Mouse (Mus musculus) spleen, embryonic (tissue): ENCODE results near the gene Palmd.

Source experiments
- CTCF ChIA-PET: fragments of 350-600 bp; sonication (Branson Sonifier 250); formaldehyde crosslinking; loops from one replicate; lab custom pipeline; 2022; lab: Charles Lee

The Palmd gene

DNA sequence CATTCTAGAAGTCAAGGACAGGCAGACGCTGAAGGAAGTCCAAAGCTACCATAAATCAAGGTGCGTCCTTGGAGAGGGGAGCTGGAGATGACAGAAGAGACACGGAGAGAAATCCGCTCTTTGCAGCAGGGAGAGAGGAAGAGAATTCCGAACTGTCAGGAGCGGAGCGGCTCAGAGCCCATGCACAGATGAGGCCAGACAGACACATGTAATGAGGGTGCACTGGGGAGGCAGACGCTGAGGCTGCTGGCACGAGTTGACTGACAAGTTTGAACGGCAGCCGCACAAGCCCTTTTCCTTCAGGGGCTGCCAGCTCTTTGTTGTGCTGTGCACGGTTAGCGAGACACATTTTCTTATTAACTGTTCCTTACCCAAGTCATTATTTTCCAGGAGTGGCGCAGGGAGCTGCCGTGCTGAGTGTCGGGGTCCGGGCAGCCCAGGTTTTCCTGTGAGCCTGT, at the start of gene Palmd:
Gene Palmd (minus strand): TSS at position 448 of the 458 bp plus-strand sequence.
- CTCF ChIA-PET = no interaction called here

DNA sequence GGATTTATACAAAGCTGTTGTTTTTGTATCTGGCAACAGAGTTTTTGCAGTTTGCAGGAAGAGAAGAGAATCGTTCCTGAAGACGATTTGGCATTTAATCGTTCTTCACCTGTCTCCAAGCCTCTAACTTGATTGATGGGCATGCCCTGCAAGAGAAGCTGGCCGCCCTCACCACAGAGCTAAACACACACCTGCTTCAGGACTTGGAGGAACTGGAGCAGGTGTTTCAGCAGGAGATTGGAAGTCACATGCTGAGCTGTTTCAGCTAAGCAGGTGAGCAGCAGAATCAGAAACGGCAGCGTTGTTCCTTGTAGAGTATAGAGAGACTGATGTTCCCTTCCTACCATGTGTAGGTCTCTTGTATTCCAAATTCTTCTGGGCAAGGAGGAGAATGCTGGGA, 41.4 kb upstream of the Palmd start:
- CTCF ChIA-PET = no interaction called here

DNA sequence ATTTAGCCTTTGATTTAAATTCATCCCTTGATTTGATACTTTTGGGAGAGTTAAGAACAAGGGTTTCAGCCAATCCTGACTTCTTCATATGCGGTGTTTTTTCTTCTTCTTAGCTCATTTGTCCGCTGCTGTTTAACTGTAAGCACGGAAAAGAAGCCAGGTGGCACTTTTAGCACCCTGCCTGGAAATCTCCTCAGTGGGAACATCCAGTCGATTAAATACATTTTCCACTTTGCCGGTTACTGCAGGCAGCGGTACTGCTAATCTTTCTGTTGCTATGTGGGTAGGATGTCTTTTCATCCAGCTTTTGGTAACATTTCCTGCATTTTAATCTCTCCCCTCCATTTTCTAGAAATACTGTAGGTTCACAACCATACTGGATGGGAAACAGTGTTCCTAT, 38.6 kb upstream of the Palmd start:
- CTCF ChIA-PET = no interaction called here

DNA sequence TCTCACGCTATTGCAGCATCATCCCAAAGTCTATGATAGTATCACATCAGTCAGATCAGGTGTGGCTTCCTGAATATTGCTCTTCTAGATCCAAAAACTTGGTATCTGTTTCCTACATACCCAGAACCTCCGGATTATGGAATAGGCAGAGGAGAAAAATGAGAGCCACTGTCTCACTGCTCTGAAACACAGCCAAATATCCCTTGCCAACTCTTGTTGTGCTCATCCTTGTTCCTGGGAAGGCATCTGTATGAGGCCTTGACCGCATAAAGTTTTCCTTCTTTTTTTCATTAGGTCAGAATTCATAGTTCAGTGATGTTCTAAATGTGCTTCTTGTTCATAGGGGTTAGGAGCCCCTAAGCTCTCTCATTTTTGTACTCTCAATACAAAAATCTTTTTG, 37.8 kb upstream of the Palmd start:
- CTCF ChIA-PET = no interaction called here

DNA sequence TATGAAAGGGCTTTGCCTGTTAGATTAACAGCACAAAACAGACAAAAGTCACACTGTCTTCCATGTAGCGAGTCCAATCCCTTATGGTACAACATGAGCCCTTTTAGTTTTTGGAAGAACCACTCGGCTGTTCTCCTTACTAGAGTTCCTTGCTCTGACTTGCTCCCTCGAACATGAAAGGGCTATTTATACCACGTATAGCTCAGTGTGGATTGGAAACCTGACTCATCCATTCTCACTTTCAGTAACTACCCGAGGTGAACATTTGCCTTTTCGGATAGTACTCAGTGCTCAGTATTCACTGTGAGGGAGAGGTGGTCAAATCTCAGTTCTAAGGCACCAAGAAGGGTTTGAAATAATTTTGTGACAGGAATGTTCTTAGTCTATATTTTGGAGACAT, 34.6 kb upstream of the Palmd start:
- CTCF ChIA-PET = no interaction called here

DNA sequence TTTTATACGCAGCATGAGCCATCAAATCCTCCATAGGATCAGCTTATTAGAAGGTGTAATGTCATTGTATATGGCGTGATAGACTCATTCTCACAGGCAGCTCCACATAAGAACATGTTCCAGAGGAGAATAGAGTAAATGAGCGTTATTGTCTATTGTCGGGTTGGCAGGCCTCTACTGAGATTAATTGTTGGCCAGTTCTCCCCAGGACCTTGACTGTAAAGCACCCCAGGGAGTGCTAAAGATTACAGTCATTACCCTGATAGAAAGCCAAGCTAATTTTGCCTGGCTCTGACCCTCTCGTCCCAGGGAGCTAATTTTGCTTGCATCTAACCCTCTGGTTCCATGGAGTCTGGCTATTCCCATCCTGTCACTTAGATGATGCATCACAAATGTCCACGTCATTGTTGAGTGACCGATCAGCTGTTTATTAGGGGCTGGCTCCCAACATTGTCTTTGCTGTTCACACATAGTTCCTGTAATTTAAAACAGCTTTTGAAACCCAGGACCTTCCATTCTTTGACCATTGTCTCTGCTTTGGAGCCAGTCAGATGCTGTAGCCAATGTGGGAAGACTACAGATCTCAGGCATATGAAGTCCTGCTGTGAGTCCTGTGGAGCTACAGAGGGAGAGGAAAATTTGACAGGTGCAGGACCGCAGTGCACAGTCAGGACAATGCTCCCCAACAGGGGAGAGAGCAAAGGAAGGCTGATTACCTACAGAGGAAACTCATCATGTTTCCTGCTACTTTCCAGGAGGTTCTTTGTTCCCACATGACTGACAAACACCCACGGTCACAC, 33.1 kb upstream of the Palmd start:
- CTCF ChIA-PET = no interaction called here

DNA sequence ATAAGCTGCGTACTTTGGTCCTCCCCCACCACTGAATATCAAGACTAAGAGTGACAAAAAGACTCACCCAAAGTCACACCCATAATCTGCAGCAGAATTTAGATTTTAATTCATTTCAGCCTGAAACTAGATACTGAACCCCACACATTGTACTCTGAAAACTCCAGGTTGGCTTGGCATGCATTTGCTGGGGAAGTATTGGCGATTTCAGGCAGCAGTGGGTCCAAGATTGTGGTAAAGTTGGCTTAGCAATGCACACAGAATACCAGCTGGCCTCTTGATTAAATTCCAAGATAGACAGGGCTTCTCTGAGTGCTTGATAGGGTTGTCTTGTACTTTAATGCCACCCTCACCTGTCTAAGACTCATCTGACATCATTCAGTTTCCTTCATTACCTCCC, 24.2 kb upstream of the Palmd start:
- CTCF ChIA-PET = no interaction called here

DNA sequence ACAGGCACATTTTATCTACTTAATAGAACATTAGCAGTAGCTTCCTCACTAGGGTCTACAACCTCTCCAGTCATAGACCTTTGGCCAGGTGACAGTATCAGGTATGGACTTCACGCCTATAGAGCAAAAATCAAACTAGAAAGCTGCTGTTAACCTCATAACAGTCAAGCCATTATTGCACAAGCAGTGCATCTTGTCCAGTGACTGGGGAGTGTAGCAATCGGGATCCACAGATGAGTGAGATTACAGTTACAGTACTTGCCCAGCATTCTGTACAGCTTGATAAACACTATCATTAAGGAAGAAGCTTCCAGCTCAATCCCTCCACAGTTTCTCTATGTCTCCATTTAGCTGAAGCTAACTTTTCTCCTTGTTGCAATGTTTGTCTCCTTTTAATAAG, 22.4 kb upstream of the Palmd start:
- CTCF ChIA-PET = no interaction called here

DNA sequence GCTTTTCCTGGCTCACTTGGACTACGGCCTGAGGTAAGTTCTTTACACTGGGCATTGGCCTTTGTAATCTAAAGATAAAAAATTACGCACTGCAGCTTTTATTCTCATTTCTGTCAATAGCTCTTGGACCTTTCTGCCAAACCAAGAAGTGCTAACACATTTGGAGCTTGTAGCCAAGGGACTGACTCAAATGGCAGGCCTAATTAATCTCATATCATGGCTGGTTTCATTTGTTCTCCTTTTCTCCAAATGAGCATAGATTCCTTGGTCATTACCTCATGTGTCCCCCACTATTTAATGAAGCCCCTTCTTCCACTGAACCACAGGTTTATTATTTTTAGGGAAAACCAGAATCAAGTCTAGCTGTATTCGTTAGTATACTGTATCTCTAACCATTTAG, 19.4 kb upstream of the Palmd start:
- CTCF ChIA-PET = no interaction called here

DNA sequence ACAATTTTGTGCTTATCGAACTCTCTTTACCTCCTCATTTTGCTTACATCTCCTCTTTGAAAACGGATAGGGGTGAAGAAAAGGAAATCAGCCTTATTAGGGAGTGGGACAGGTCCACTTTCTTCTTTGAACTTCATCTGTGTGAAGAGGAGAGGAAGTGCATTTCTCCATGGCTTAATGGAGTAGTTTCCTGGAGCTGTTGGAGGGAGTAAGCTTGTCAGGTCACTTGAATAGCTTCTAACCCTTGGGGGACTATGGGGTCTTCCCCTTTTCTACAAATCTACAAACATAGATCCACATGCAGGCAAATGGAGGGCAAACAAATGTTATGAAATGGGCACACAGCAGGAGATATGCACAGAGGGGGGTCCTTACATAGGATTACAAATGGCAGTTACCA, 17.7 kb upstream of the Palmd start:
- CTCF ChIA-PET = no interaction called here

DNA sequence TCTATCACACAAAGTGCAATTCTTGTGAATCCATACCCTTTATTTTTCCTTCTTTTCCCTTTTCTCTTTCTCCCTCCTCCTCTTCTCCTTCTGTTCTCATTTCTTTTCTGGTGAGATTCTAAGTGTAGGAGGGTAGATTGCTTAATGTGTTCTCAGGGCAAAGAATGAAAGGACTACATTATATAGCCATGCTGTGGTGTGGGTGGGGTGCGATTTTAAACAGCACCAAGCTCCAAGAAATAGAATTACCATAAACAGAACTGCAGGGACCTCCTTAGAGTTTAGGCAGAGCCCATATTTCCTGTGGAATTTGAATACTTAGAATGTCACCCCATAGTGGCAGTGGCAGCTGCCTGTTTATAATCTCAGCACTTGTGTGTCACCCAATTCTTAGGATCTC, 17.0 kb upstream of the Palmd start:
- CTCF ChIA-PET = no interaction called here

DNA sequence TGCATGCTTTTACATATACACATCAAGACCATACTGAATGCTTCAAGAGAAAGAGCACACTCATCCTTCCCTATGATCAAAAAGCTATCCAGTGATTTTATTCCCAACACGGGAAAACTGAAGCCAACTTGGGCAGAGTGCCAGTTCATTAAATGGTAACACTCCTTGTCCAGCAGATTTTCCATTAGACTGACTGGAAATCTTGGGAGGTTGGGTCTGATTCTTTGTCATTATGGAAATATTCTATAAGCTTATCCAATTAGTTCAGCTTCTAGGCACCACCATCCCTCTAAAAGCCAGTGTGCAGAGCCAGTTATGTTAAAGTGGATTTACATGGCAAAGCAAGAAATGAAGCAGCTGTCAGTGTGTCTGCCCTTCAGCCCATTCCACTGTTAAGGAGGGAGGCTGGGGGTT, 16.3 kb upstream of the Palmd start:
- CTCF ChIA-PET = no interaction called here

DNA sequence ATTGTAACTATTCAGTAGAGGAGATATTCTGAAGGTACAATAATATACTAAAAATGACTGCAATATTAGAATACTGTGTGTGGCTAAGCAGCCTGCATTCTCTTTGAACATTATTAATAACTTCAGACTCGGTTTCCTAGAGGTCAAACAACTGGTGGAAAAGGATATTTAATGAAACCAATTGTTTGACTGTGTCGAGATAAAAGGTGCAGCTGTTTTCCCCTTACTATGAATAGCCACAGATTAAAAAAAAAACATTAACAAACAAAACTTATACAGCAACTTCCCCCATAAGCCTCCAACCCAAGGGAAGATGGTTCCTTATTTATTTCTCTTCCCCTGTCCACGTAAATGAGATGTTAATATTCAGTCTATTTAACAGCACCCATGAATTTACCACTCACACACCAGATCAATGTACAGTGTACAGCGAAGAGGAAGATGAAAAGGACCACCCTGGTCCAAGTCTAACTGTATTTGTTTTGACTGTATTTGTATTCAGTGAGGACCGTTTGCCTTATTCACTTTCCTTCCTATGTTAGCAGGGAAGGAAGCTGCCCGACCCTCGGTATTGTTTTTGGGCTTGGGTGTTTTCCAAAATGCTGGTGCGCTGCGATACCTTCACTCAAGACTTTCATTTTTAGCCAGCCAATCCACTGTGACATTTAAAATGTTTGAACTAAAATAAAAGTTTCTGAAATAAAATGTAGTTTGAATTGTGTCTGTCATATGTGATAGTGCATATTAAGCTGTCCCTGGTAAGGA, 13.2 kb upstream of the Palmd start:
- CTCF ChIA-PET = no interaction called here

DNA sequence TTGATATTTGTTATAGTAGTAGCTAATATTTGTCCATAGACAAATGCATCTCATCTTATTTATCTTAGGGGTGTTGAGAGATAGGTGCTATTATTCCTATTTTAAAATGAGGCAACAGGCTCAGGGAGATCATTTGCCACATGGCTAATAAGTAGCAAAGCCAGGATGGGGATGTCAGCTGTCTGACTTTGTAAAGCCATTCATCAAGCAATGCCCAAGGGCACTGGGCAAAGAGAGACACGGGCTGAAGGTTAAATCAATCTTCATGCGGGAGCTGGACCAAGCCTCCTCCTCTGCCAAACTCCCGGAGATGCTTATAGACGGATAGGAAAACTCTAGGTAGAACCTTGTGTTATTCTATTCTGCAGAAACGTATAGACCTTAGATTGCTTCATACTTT, 999 bp upstream of the Palmd start:
- CTCF ChIA-PET = no interaction called here

DNA sequence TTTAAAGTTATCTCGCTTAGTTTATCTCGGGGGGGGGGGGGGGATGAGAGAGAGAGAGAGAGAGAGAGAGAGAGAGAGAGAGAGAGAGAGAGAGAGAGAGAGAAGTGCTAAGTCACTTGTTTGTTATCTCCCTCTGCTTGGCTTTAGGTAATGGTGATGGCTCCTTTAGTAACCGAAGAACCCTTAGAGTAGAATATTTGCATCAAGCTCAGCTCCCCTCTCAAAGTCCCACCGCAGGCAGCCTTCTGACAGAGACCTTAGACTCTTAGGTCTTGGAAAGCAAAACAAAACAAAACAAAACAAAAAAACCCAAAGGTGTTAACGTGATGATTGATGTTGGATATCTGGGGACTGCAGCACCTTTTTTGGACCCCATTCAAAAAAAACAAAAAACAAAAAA, 216 bp upstream of the Palmd start:
- CTCF ChIA-PET = no interaction called here

DNA sequence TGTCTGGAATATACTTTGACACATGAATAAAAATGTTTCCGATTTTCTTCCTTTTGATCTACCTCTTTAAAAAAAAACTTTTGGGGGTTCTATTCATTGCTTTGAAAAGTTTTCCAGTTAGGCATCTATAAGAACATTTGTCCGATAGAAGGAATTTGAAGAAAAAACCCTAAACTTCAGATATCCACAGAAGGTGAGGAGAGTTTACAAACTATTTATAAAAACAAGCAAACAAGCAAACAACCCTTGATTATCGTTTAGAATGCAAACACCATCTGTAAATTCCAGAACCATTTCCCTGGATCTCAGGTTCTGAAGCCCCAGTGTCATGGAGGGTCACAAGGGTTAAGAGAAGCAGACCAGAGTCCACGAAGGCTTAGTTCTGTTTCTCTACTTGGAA, 820 bp downstream of the Palmd start, which contains the start of gene 4930455H04Rik:
Gene 4930455H04Rik (plus strand): TSS at position 301 of the 400 bp plus-strand sequence.
- CTCF ChIA-PET = no interaction called here

DNA sequence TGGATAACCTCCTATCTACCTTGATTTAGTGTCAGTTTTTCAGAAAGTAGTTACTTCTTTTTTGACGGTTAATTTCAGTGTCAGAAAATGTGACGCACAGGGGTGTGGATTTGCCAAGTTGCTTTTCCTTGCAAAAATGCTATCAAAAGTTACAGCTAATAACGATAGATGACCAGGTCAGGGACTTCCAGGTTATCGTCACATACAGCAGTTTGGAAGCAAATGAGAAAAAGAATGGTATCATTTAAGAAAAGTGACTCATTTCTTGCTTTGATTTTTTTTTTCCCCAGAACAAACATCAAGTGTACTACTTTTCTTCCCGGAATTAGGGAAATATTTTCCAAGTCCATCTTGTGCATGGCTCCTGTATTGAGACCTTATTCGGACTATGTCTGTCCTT, 1.4 kb downstream of the Palmd start:
- CTCF ChIA-PET = no interaction called here

DNA sequence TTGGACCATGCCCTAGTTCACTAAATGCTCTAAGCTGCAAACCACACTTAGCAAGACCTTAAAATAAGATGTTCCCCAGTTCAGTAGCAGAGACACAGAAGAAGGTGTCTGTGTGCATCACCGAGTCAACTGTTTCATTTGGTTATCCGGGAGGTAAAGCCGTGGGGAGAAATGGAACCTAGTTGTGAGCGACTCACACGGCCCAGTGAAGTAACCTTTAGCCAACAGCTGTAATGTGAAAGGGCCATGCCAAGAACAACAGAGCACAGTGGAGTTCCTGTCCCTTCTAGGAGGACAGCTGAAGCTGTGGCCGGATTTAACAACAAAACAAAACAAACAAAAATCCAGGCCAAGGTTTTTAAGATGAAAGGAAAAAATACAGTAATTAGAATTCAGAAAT, 2.0 kb downstream of the Palmd start:
- CTCF ChIA-PET = no interaction called here

DNA sequence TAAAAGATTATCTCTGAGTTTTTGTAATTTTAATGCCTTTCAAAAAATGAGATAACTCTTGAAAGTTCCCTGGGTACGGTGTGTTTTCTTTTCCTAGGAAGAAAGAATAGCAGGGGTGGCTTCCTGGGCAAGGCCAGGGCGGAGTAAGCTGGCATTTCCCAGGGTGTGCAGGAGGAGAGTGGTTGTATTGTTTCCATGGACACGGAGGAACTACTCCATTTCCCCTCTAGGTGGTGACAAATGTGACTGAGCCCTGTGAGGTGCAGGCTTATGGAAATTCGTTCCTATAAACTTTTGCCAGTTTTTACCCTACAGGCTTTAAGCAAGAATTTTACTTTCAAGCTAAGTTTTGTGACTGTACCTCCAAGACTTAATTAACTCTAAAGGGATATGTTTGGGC, 2.6 kb downstream of the Palmd start:
- CTCF ChIA-PET = interaction anchor here (0.7 kb wide), 1 partner anchor 76 kb away, joined by 3 read pairs; no protein-coding TSS in a partner anchor

DNA sequence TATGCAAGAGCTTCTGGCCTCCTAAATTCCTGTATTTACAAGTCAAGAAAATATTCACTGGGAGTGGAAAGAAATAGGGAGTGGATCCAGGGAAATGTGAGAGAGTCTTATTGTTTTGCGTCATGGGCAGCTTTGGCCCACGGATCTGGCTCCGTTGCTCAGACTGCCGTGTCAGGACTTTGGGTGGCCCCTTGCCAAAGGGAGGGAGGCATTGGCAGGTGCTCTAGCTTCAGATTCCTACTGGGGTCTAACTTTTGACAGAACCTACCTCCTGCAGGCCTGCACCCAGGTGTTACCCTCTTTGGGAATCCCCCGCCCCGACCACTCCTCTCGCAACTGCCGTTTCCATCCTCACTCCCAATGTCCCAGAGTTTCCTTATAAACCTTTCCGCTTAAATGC, 4.4 kb downstream of the Palmd start:
- CTCF ChIA-PET = no interaction called here

DNA sequence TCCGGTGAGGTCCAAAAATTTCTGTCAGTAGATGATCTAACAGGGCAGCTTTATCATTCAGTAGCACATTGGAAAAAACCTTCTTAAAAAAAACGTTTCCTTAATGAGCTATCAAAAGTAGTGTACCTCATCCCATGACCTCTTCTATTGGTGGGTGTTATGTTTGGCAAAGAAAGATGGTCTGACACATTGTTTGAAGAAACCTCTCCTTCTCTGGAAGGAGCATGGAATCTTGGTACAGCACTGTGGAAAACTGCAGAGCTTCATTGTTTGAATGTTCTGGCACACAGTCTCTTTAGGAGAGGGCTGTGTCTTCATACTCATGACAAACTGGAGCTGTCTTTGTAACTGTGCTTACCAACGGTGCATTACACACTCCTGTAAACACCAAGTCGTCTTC, 5.6 kb downstream of the Palmd start:
- CTCF ChIA-PET = no interaction called here

DNA sequence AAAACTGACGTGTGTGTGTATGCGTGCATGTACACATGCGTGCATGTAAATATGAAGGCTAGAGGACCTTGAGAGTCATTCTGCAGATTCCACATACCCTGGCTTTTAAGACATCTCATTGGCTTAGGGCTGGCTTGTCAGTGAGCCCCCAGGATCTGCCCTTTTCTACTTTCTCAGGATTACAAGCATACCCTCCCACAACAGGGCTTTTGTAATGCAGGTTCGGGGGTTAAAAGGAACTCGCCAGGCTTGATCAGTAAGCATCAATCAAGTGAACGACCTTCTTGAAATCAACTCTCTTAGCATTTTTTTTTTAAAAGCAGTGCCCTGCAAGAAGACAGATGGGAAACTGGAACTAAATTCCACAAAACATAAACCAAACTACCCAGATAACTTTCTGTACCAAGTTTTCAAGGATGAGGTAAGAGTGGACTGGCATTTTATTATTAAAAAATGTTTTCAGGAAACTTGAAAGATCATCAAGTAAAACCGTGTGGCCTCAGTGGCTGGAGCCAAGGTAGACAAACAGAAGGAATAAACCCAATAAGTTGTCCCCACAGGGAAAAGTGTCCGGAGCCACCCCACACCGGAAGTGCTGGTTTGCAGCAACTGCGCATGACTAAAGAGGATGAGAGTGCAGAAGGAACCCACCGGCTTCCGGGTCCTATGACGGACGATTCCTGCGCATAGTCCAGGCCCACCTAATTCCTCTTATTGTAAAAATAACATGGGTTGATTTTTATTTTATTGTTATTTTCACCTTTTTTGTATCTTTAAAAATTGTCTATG, 7.2 kb downstream of the Palmd start:
- CTCF ChIA-PET = no interaction called here
